Mouse (Mus musculus) spleen, postnatal 10 days (tissue): Measurements from ENCODE around the gene Vps37c.
A peak's percentile ranks its signal among the peaks of the same experiment; 100 is the strongest.

Experiments
- DNase-seq, 2 experiments: peaks; one replicate each; pipeline ENCODE4 v3.0.0; 2021 to 2022; ENCODE audit warnings: low spot score in 2 of 2

Vps37c gene

GRCm38 (mm10) chr19:10713551-10713950 is 25.0 kb downstream of the Vps37c start:
- DNase-seq: no peak

DNA sequence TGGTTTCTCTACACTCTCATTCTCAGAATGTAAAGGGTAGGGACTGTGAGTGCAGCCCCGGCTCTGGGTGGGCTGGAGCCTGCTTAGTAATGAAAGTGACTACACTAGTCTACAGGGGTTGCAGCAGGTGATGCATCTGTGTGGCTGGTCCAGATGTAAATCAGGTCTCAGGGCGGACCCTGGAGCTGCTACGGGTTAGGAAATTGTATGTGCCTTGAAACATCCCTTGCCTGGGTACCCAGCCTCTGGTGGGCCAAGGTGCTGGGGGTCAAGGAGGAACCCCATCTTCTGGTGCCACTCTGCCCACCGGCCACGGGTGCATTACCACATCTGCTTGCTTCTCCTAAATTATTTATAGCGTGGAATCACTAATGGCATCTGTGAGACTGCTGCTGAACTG is 25.6 kb downstream of the Vps37c start:
- peak in 1 of 2 experiments; percentile 11 for DNase-seq

- DNase-seq: peak; percentile 37 to 81
Observed at GRCm38 (mm10) chr19:10714682-10715475, 26.3 kb downstream of the Vps37c start.

- DNase-seq: no peak
Observed at GRCm38 (mm10) chr19:10715476-10715875, 26.9 kb downstream of the Vps37c start.

GRCm38 (mm10) chr19:10718251-10718775 is 29.8 kb downstream of the Vps37c start:
- DNase-seq: no peak

DNA sequence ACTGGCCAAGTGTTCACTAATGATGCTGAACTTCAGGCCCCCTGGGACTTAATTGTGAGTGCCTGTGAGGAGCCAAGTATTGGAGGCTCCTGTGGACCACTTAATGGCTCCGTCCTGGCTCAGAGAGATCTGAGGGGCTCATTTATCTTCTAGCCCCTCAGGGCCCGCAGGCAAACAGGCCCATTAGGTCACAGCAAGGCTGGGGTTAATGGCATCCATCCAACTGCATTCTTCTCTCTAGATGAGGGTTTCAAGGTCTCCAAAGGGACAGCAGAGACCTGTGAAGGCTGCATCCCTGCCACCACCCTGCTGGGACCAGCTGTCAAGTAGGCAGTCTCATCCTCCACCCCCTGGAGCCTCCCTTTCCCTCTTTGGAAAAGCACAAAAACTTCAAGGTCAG is 31.2 kb downstream of the Vps37c start:
- no peak for DNase-seq

DNA sequence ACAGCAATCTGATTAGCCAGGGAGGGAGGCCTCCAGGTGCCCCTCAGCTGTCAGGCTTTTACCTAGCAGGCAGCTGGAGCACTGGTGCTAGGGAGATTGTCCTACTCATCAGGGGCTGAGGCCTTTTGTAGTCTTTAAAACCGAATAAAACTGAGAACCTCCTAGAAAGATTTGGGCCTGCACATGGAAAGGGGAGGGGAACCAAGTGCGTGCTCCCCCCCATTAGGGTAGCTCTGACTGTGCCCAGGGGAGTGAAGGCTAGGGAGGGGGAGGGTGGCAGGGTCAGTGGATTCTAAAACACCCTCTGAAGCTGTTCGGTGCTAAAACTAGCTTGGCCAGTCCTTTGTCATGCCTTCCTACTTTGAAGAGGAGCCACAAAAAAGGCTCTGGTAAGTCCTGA is 32.0 kb downstream of the Vps37c start:
- no peak for DNase-seq

- no peak for DNase-seq
Observed at GRCm38 (mm10) chr19:10721064-10721463, 32.5 kb downstream of the Vps37c start.

GRCm38 (mm10) chr19:10723084-10723483 is 34.5 kb downstream of the Vps37c start:
- DNase-seq: no peak

DNA sequence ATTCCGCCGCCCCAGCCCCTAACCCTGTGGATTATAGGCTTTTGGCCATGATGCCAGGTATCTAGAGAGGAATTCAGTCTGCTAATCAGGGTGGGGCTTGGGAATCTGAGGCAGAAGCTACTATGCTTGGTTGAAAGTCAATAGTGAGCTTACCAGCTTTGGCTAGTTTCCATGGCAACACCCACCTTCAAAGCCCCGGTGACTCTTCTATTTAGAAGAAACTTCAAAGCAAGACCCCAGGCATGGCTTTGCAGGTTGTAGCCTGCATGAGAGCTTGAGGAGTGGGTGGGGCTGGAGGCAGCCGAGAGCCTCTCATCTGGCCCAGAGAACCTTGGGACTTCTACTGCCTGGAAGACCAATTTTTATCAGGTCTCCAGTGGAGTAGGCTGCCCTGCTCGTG is 35.1 kb downstream of the Vps37c start:
- DNase-seq: no peak

- DNase-seq: no peak
Observed at GRCm38 (mm10) chr19:10724629-10725363, 36.3 kb downstream of the Vps37c start.

GRCm38 (mm10) chr19:10729889-10730288 is 41.4 kb downstream of the Vps37c start:
- no peak for DNase-seq

DNA sequence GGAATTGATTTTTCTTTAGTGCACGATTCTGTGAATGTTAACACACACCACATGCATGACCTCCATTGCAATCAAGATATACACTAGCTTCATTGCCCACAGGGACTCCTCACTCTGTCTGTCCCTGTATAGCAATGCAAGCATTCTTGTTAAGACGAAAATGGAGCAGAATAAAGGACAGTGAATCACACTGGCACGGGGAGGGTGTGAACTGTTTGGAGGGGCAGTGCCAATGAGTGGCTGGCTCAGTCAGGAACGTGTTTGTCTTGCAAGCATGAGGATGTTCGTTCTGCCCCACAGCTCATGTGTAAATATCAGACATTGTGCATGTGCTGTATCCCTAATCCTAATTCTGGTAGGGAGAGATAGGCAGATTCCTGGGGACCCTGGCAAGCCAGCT is 41.9 kb downstream of the Vps37c start:
- DNase-seq: no peak

- DNase-seq: no peak
Observed at GRCm38 (mm10) chr19:10731975-10732374, 43.4 kb downstream of the Vps37c start.

- no peak for DNase-seq
Observed at GRCm38 (mm10) chr19:10732741-10733140, 44.2 kb downstream of the Vps37c start.

- DNase-seq: no peak
Observed at GRCm38 (mm10) chr19:10733501-10734127, 45.1 kb downstream of the Vps37c start.

DNA sequence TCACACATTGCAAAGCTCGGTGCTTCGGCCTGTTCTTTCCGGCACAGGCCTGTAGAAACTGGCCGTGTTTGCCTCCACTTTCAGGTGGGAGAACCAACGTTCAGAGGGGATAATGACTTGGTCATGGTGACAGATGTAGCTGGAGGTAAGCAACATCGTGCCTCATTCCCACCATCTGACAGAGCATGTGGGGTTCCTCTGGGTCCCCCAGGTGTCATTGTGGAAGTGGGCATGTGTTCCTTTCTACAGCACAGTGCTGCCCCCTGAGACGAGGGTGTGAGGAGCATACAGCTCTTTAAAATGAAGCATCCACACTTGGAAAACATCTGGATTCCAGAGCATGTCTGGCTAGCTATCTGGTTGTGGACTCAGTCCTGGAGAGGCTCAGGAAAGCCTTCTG is 46.0 kb downstream of the Vps37c start:
- no peak for DNase-seq

GRCm38 (mm10) chr19:10735061-10735460 is 46.5 kb downstream of the Vps37c start:
- DNase-seq: no peak

DNA sequence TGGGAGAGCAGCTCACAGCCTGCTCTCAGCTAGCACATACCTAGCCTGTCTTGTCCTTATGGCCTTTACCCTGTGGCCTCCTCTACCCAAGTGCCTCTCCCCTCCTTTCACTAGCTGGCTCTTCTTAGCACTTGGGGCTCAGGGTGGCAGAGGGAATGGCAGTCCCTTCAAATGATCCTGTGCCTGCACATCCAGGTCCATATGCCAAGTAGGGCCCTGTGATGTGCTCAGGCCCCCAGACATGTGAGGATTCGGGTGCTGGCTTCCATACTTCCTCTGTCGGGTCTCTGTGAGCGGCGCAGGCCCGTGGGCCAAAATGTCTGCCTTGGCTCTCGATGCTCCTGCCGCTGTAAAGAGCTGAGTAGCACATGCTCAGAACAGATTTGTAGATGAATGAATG is 47.3 kb downstream of the Vps37c start:
- no peak for DNase-seq

GRCm38 (mm10) chr19:10738038-10738437 is 49.5 kb downstream of the Vps37c start:
- no peak for DNase-seq

DNA sequence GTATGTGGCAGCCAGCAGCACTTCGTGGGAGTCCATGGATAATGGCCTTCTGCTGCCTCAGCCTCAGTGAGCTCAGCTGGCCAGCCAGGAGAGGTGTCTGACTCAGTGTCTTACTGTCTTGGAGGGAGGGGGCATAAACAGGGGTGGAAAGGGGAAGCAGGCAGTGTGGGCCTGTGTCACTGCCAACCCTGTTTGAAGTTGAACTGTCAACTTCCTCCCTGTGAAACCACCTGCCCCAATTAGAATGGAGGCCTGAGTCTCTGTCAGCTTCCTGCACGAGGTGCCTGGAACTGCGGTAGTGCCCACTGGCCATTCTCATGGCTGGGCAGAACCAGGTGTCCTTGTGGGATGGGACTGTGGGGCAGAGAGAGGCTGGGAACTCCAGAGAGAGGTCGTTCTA is 50.3 kb downstream of the Vps37c start, which contains the start of gene Cd5:
Cd5 (minus strand) TSS at position 192 of the 400 bp plus-strand sequence.
- DNase-seq: peak; percentile 34 to 58

DNA sequence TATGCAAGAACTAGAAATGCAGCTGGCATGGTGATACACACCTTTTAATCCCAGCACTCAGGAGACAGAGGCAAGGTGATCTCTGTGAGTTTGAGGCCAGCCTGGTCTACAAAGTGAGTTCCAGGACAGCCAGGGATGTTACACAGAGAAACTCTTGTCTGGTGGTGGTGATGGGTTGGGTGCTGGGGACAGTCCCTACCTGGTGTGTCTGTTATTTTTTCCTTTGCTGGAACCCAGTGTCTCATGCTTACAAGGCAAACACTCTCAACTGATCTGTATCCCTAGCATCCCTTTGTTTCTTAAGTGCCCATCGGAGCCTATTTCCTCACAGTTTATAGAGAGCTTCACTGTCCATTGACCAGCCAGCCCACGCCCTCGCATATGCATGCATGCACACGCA is 51.4 kb downstream of the Vps37c start:
- DNase-seq: no peak
